Mouse (Mus musculus): Measurements from ENCODE around the gene Git1.

DNA sequence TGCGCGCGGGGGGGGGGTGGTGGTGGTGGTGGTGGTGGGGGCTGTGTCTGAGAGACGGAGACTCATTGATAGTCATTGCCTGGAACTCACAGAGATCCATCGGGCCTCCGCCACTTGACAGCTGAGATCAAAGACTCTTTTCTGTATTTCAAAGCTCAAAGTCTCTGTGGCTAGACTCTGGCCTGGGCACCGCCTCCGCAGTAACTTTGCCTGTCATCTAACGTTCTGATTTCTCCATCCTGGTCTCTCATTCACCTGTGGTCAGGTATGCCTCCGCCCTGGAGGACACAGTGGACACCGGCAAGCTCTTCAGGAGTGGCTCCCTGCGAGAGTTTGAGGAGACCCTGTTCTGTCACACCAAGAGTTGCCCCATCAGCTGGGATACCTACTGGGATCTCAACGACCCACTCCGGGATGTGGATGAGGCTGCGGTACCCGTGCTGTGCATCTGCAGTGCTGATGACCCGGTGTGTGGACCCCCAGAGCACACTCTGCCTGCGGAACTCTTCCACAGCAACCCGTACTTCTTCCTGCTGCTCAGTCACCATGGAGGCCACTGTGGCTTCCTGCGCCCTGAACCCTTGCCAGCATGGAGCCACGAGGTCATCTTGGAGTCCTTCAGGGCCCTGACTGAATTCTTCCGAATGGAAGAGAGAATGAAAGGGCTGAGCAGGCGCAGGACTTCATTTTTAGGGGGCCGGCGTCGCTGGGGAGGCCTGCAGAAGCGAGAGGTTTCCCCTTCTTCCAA lies 24.9 kb downstream of the Git1 start:
- TF ChIP-seq EP300 (IDR thresholded peaks at IDR 0.05) (no peak), CTCF (IDR thresholded peaks at IDR 0.05) (no peak)

Measured in lung, postnatal 0 days (tissue).